Mouse (Mus musculus) midbrain, embryonic 11.5 days (tissue): ENCODE measurements around the gene Khdrbs1. TPM values are rescaled to one million over a fixed set of nuclear protein-coding genes. Genes with fewer than 3 reads are reported as not detected.

Source experiments
- ATAC-seq: fragments of 200-750 bp; cut with Nextera tagmentation; 2 replicates; pipeline ENCODE4 v1.8.0; 2017; ENCODE audit warnings: moderate TSS enrichment, moderate library complexity; ENCODE audit not compliant: low FRiP score
- DNase-seq: peaks from one replicate; pipeline ENCODE4 v3.0.0; 2015; ENCODE audit warnings: low spot score; ENCODE audit errors: missing footprints
- H3K27ac ChIP-seq: fragments of 300-500 bp; sonication (generic); 2 replicates; pipeline ENCODE4 v1.5.1; 2014; ENCODE audit warnings: low read depth, low read length
- H3K27me3 ChIP-seq: fragments of 300-500 bp; sonication (generic); 2 replicates; pipeline ENCODE4 v1.6.1; 2014; ENCODE audit warnings: mild to moderate bottlenecking, low read length, moderate library complexity, mixed read lengths; ENCODE audit not compliant: control insufficient read depth, insufficient read depth
- H3K36me3 ChIP-seq: fragments of 300-500 bp; sonication (generic); 2 replicates; pipeline ENCODE4 v1.6.1; 2014; ENCODE audit warnings: mild to moderate bottlenecking, low read length, moderate library complexity, mixed read lengths; ENCODE audit not compliant: control insufficient read depth, insufficient read depth
- H3K4me1 ChIP-seq: fragments of 300-500 bp; sonication (generic); 2 replicates; pipeline ENCODE4 v1.6.1; 2014; ENCODE audit warnings: low read length; ENCODE audit not compliant: control insufficient read depth, insufficient read depth
- H3K4me2 ChIP-seq: fragments of 300-500 bp; sonication (generic); 2 replicates; pipeline ENCODE4 v1.6.1; 2014; ENCODE audit warnings: mild to moderate bottlenecking, moderate library complexity
- H3K4me3 ChIP-seq: fragments of 300-500 bp; sonication (generic); 2 replicates; pipeline ENCODE4 v1.5.1; 2014; ENCODE audit warnings: low read depth, low read length
- H3K9ac ChIP-seq: fragments of 300-500 bp; sonication (generic); 2 replicates; pipeline ENCODE4 v1.6.1; 2014; ENCODE audit warnings: low read length
- H3K9me3 ChIP-seq: fragments of 300-500 bp; sonication (generic); 2 replicates; pipeline ENCODE4 v1.6.1; 2016; ENCODE audit warnings: low read length; ENCODE audit not compliant: control insufficient read depth
- WGBS: fragments of 180-500 bp; shearing (Covaris S2); extraction: QIAGEN DNeasy Blood & Tissue Kit; methylation state at CpG from one replicate; pipeline ENCODE4 v1.1.7; 2014; 5-methylcytosine and 5-hydroxymethylcytosine counted together
- polyA plus RNA-seq: library from polyadenylated mRNA; unstranded; fragments of >200 nt; fragmentation: Nextera tagmentation; extraction: Ambion mirVana; gene quantifications from 2 replicates; pipeline ENCODE4 v1.2.1, GENCODE M21; 2014

The Khdrbs1 gene
- polyA plus RNA-seq, 1 experiment from 2014 or later, result 189 TPM

GRCm38 (mm10) chr4:129754742-129755141, 12.6 kb upstream of the Khdrbs1 start:
- Histone ChIP-seq H3K27me3 (no peaks in the 10 kb centered on the region), H3K9ac (no peak overlapping the region), H3K4me1 (no peaks in the 10 kb centered on the region), H3K27ac (no peak overlapping the region), H3K9me3 (no peaks in the 10 kb centered on the region), H3K4me2 (no peak overlapping the region), H3K36me3 (no peaks in the 10 kb centered on the region), H3K4me3 (no peak overlapping the region)
- 61% methylated on average over 3 of the region's 3 CpGs for WGBS
- DNase-seq (no peak), ATAC-seq (no peak)

- DNase-seq, result no peak
- H3K27ac ChIP-seq, result no peak overlapping the region
- no peak overlapping the region for H3K4me2 ChIP-seq
- no peak for ATAC-seq
- 23% methylated on average over 5 of the region's 5 CpGs for WGBS
- no peak overlapping the region for H3K4me3 ChIP-seq
- no peaks in the 10 kb centered on the region for H3K4me1 ChIP-seq
- H3K27me3 ChIP-seq, result no peaks in the 10 kb centered on the region
- no peaks in the 10 kb centered on the region for H3K36me3 ChIP-seq
- no peak overlapping the region for H3K9ac ChIP-seq
- no peaks in the 10 kb centered on the region for H3K9me3 ChIP-seq
Measured at GRCm38 (mm10) chr4:129750430-129750829, 8.3 kb upstream of the Khdrbs1 start.

- Histone ChIP-seq H3K9me3 (no peaks in the 10 kb centered on the region), H3K27me3 (no peaks in the 10 kb centered on the region), H3K27ac (no peak overlapping the region), H3K36me3 (no peaks in the 10 kb centered on the region), H3K9ac (no peak overlapping the region), H3K4me3 (no peak overlapping the region), H3K4me1 (peaks cover 7% of the 10 kb centered on the region), H3K4me2 (no peak overlapping the region)
- ATAC-seq (no peak), DNase-seq (no peak)
- 86% methylated on average over 3 of the region's 3 CpGs for WGBS
Measured at GRCm38 (mm10) chr4:129746591-129746990, 4.5 kb upstream of the Khdrbs1 start.

GRCm38 (mm10) chr4:129746106-129746505, 4.0 kb upstream of the Khdrbs1 start:
- H3K4me2 ChIP-seq, result no peak overlapping the region
- no peaks in the 10 kb centered on the region for H3K27me3 ChIP-seq
- H3K27ac ChIP-seq, result no peak overlapping the region
- WGBS, result 72% methylated on average over 1 of the region's 1 CpGs
- no peak overlapping the region for H3K4me3 ChIP-seq
- H3K9ac ChIP-seq, result no peak overlapping the region
- H3K9me3 ChIP-seq, result no peaks in the 10 kb centered on the region
- no peaks in the 10 kb centered on the region for H3K36me3 ChIP-seq
- peaks cover 7% of the 10 kb centered on the region for H3K4me1 ChIP-seq
- DNase-seq (no peak), ATAC-seq (no peak)

- peak overlapping the region; percentile 100 for H3K4me3 ChIP-seq
Measured at GRCm38 (mm10) chr4:129743494-129743893, 1.4 kb upstream of the Khdrbs1 start.

GRCm38 (mm10) chr4:129743010-129743390, 897 bp upstream of the Khdrbs1 start:
- no peaks in the 10 kb centered on the region for H3K9me3 ChIP-seq
- H3K27ac ChIP-seq, result peak overlapping the region; percentile 98
- DNase-seq, result no peak
- H3K4me2 ChIP-seq, result peak overlapping the region; percentile 78
- peaks cover 17% of the 10 kb centered on the region for H3K4me1 ChIP-seq
- peak overlapping the region; percentile 93 for H3K9ac ChIP-seq
- ATAC-seq, result no peak
- H3K36me3 ChIP-seq, result no peaks in the 10 kb centered on the region
- WGBS, result 8% methylated on average over 7 of the region's 7 CpGs
- H3K27me3 ChIP-seq, result no peaks in the 10 kb centered on the region
- peak overlapping the region; percentile 100 for H3K4me3 ChIP-seq

More at GRCm38 (mm10) chr4:129743494-129743893, 1.4 kb upstream of the Khdrbs1 start:
- Histone ChIP-seq H3K36me3 (no peaks in the 10 kb centered on the region), H3K4me1 (peaks cover 17% of the 10 kb centered on the region), H3K9me3 (no peaks in the 10 kb centered on the region), H3K27me3 (no peaks in the 10 kb centered on the region), H3K4me2 (peak overlapping the region; percentile 78), H3K9ac (peak overlapping the region; percentile 93), H3K27ac (peak overlapping the region; percentile 98)
- DNase-seq, result peak; percentile 88
- 59% methylated on average over 2 of the region's 2 CpGs for WGBS
- ATAC-seq, result no peak

- Histone ChIP-seq H3K9me3 (no peaks in the 10 kb centered on the region), H3K36me3 (no peaks in the 10 kb centered on the region), H3K4me1 (peaks cover 17% of the 10 kb centered on the region), H3K27ac (peak overlapping the region; percentile 88), H3K9ac (peak overlapping the region; percentile 99), H3K4me2 (peak overlapping the region; percentile 51), H3K4me3 (peak overlapping the region; percentile 100), H3K27me3 (no peaks in the 10 kb centered on the region)
- WGBS, result 0% methylated on average over 32 of the region's 34 CpGs
- ATAC-seq (no peak; the same call in none of the 2 replicates), DNase-seq (no peak)
Measured at GRCm38 (mm10) chr4:129741974-129742231, 200 bp downstream of the Khdrbs1 start.

GRCm38 (mm10) chr4:129741251-129741973, 691 bp downstream of the Khdrbs1 start:
- under 1% methylated on average over 62 of the region's 62 CpGs for WGBS
- H3K4me2 ChIP-seq, result peak overlapping the region; percentile 51
- peak overlapping the region; percentile 88 for H3K27ac ChIP-seq
- ATAC-seq (no peak; the same call in 1 of the 2 replicates), DNase-seq (peak; percentile 95)
- no peaks in the 10 kb centered on the region for H3K27me3 ChIP-seq
- H3K9me3 ChIP-seq, result no peaks in the 10 kb centered on the region
- H3K36me3 ChIP-seq, result no peaks in the 10 kb centered on the region
- H3K4me1 ChIP-seq, result peaks cover 17% of the 10 kb centered on the region
- peak overlapping the region; percentile 99 for H3K9ac ChIP-seq
- H3K4me3 ChIP-seq, result peak overlapping the region; percentile 100

GRCm38 (mm10) chr4:129739111-129739645, 2.9 kb downstream of the Khdrbs1 start:
- Histone ChIP-seq H3K4me1 (peaks cover 17% of the 10 kb centered on the region), H3K9me3 (no peaks in the 10 kb centered on the region), H3K4me2 (peak overlapping the region; percentile 5), H3K36me3 (no peaks in the 10 kb centered on the region), H3K4me3 (no peak overlapping the region), H3K27ac (no peak overlapping the region), H3K9ac (no peak overlapping the region), H3K27me3 (no peaks in the 10 kb centered on the region)
- 88% methylated on average over 4 of the region's 4 CpGs for WGBS
- DNase-seq (peak; percentile 76), ATAC-seq (no peak)
